Mouse (Mus musculus): ENCODE measurements at regions not wholly inside any gene's neighbourhood (a gene's known extent, or its start where the extent isn't known, plus 50 kb on each side); places are given as distances from the start of the nearest gene placed in this dataset.

GRCm38 (mm10) chr1:7394161-7394560, 2586.5 kb downstream of the Gm37988 start:
- no peak for TF ChIP-seq POLR2A (IDR thresholded peaks at IDR 0.05; ENCODE audit: insufficient read depth, low read length)
- no peak for TF ChIP-seq CTCF (IDR thresholded peaks at IDR 0.05; ENCODE audit: low read depth, low read length)
- no peak for TF ChIP-seq EP300 (IDR thresholded peaks at IDR 0.05; ENCODE audit: insufficient read depth, low read depth, low read length)
